Mouse (Mus musculus) megakaryocyte, embryonic 14.5 days (primary cell): ENCODE data around the gene Atp1a4.

Experiments used
- FLI1 ChIP-seq: IDR thresholded peaks from 2 replicates; pipeline ENCODE4 v1.6.1; 2012; ENCODE audit warnings: low read length, inconsistent platforms, mixed read lengths
- GATA1 ChIP-seq: IDR thresholded peaks from 3 replicates; pipeline ENCODE4 v1.6.1; 2012; ENCODE audit warnings: mixed read lengths, low read length, inconsistent platforms, borderline replicate concordance

DNA sequence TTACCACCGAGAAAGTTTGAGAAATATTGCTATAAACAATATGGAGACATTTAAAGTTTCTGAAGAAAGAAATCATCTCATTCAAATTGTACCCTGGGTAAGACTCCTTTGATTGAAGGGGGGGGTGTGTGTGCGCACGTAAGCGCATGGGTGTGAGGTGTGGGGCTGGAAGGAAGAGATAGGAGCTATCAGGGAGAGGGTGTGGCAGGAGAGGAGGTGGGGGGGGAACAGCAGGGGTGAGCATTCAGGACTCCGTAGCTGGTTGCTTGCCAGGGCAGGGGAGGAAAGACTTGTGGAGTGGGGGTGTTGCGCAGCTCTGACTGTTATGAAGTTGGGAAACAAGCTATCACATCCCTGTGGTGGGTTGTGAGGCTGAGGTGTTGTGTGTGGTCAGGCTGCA is 46.2 kb upstream of the Atp1a4 start:
- TF ChIP-seq GATA1 (no peak), FLI1 (no peak)
